Comparison of ENCODE assay signal across 11 mouse cellular contexts in genomic region chr4:103793589-103794312, GRCm38 (mm10).
A peak's percentile ranks its signal among the peaks of the same experiment; 100 is the strongest.
DNase-seq lines count a peak whose midpoint lies in the region; ATAC-seq lines count a peak whose summit lies in the region.
"Had no signal": no experiment of that assay in that cellular context is flagged by ENCODE, and none has a peak within 500 bp of the region (broad histone marks: within the 10 kb centered on the region; RNA-seq: fewer than 3 reads in every experiment).

No protein-coding gene starts in this region.

- H3K9me3 ChIP-seq in heart, embryonic 13.5 days = no peaks in the 10 kb centered on the region
- H3K9me3 ChIP-seq in lung, embryonic 15.5 days = no peaks in the 10 kb centered on the region
- H3K9me3 ChIP-seq: limb, embryonic 15.5 days had no signal

- no peaks in the 10 kb centered on the region for H3K4me1 ChIP-seq in heart, embryonic 13.5 days
- peaks cover 11% of the 10 kb centered on the region for H3K4me1 ChIP-seq in lung, embryonic 15.5 days
- H3K4me1 ChIP-seq: limb, embryonic 15.5 days had no signal

- no peak for ATAC-seq in heart, embryonic 13.5 days (ENCODE audit: extremely low read depth, insufficient number of reproducible peaks, low FRiP score, low TSS enrichment)
- ATAC-seq in lung, embryonic 15.5 days (ENCODE audit: borderline replicate concordance, extremely low read depth, low FRiP score, low TSS enrichment) = peak; percentile 94
- ATAC-seq in hematopoietic stem cell, adult 5-6 weeks (replicated peaks in 1 of 2; ENCODE audit: insufficient read depth in 1 of 2, low FRiP score in 2 of 2, low TSS enrichment in 1 of 2, low read depth in 1 of 2, poor library complexity in 2 of 2, severe bottlenecking in 2 of 2) = peak; percentile 39 to 62; a peak in 3 of 4 replicates

- peak overlapping the region; percentile 32; the same call in 1 of the 2 replicates for H3K27ac ChIP-seq in heart, embryonic 13.5 days (replicated peaks)
- H3K27ac ChIP-seq in lung, embryonic 15.5 days = peak overlapping the region; percentile 76
- H3K27ac ChIP-seq: limb, embryonic 15.5 days had no signal

- DNase-seq in heart, postnatal 36 days = no peak
- DNase-seq in lung, adult 18-20 months = no peak
- DNase-seq in kidney, postnatal 4 days = peak; percentile 33 to 52
- DNase-seq in thymus, postnatal 36 days = no peak
- DNase-seq: adrenal gland, postnatal 36 days; cerebellum, adult 8-10 months; thymus, postnatal 25 days had no signal

- H3K36me3 ChIP-seq in heart, embryonic 13.5 days = no peaks in the 10 kb centered on the region
- H3K36me3 ChIP-seq in lung, embryonic 15.5 days = no peaks in the 10 kb centered on the region
- H3K36me3 ChIP-seq: limb, embryonic 15.5 days had no signal

- 67% methylated on average over 8 of the region's 8 CpGs for WGBS in heart, embryonic 13.5 days
- WGBS in lung, embryonic 15.5 days = 35% methylated on average over 8 of the region's 8 CpGs

- intact Hi-C loops in heart, postnatal 36 days (cut with DNase I) = no loop called here

- no peak overlapping the region for H3K9ac ChIP-seq in heart, embryonic 13.5 days
- no peak overlapping the region for H3K9ac ChIP-seq in lung, embryonic 15.5 days
- H3K9ac ChIP-seq: limb, embryonic 15.5 days had no signal

- no peaks in the 10 kb centered on the region for H3K27me3 ChIP-seq in heart, embryonic 13.5 days (replicated peaks)
- H3K27me3 ChIP-seq in lung, embryonic 15.5 days = no peaks in the 10 kb centered on the region; the same call in 1 of the 2 replicates
- H3K27me3 ChIP-seq: limb, embryonic 15.5 days had no signal

- no peak overlapping the region for H3K4me3 ChIP-seq in heart, embryonic 13.5 days
- H3K4me3 ChIP-seq in lung, embryonic 15.5 days = no peak overlapping the region
- H3K4me3 ChIP-seq: limb, embryonic 15.5 days had no signal

- no peak overlapping the region for H3K4me2 ChIP-seq in heart, embryonic 13.5 days
- H3K4me2 ChIP-seq in lung, embryonic 15.5 days = no peak overlapping the region; the same call in 1 of the 2 replicates
- H3K4me2 ChIP-seq: limb, embryonic 15.5 days had no signal

Comparison
In these comparisons a context has a peak if more than half of its experiments do, and no peak if none do; other contexts are left out.
1. DNase-seq: peak in kidney, postnatal 4 days (2 of 2); none in heart, postnatal 36 days (0 of 2), lung, adult 18-20 months (0 of 2) and thymus, postnatal 36 days (0 of 2).